Mouse (Mus musculus) neural tube, embryonic 14.5 days (tissue): ENCODE measurements at regions not wholly inside any gene's neighbourhood (a gene's known extent, or its start where the extent isn't known, plus 50 kb on each side); places are given as distances from the start of the nearest gene placed in this dataset.
A peak's percentile ranks its signal among the peaks of the same experiment; 100 is the strongest.

Experiments
- ATAC-seq: fragments of 200-750 bp; cut with Nextera tagmentation; 2 replicates; pipeline ENCODE4 v1.8.0; 2017; ENCODE audit warnings: low read depth, mild to moderate bottlenecking, moderate TSS enrichment, moderate library complexity
- H3K27ac ChIP-seq: fragments of 300-500 bp; sonication (generic); 2 replicates; pipeline ENCODE4 v1.5.1; 2014; ENCODE audit warnings: low read depth, mild to moderate bottlenecking, control low read depth, low read length, moderate library complexity, mixed read lengths
- H3K27me3 ChIP-seq: fragments of 300-500 bp; sonication (generic); 2 replicates; pipeline ENCODE4 v1.6.1; 2014; ENCODE audit warnings: low read length; ENCODE audit not compliant: control insufficient read depth, insufficient read depth
- H3K36me3 ChIP-seq: fragments of 300-500 bp; sonication (generic); 2 replicates; pipeline ENCODE4 v1.6.1; 2014; ENCODE audit warnings: low read length, mixed read lengths; ENCODE audit not compliant: control insufficient read depth, insufficient read depth
- H3K4me1 ChIP-seq: fragments of 300-500 bp; sonication (generic); 2 replicates; pipeline ENCODE4 v1.6.1; 2014; ENCODE audit warnings: low read length; ENCODE audit not compliant: control insufficient read depth, insufficient read depth
- H3K4me2 ChIP-seq: fragments of 300-500 bp; sonication (generic); 2 replicates; pipeline ENCODE4 v1.6.1; 2014; ENCODE audit warnings: mild to moderate bottlenecking, low read depth, low read length, control low read depth
- H3K4me3 ChIP-seq: fragments of 300-500 bp; sonication (generic); 2 replicates; pipeline ENCODE4 v1.5.1; 2014; ENCODE audit warnings: low read depth, low read length, control low read depth, mixed read lengths
- H3K9ac ChIP-seq: fragments of 300-500 bp; sonication (generic); replicated peaks from 2 replicates; pipeline ENCODE4 v1.6.1; 2014; ENCODE audit warnings: low read depth, mild to moderate bottlenecking, control low read depth, low read length, mixed read lengths
- H3K9me3 ChIP-seq: fragments of 300-500 bp; sonication (generic); 2 replicates; pipeline ENCODE4 v1.6.1; 2016; ENCODE audit warnings: low read length; ENCODE audit not compliant: control insufficient read depth
- WGBS: fragments of 180-500 bp; shearing (Covaris S2); extraction: QIAGEN DNeasy Blood & Tissue Kit; methylation state at CpG from one replicate; pipeline ENCODE4 v1.1.7; 2014; 5-methylcytosine and 5-hydroxymethylcytosine counted together

GRCm38 (mm10) chr14:111212929-111213657, 458.1 kb upstream of the Slitrk6 start:
- ATAC-seq, result peak; percentile 71
- Histone ChIP-seq H3K27ac (no peak overlapping the region), H3K9me3 (no peaks in the 10 kb centered on the region), H3K27me3 (no peaks in the 10 kb centered on the region), H3K4me2 (no peak overlapping the region), H3K9ac (no peak overlapping the region), H3K36me3 (no peaks in the 10 kb centered on the region), H3K4me1 (no peaks in the 10 kb centered on the region), H3K4me3 (no peak overlapping the region)
- 70% methylated on average over 4 of the region's 4 CpGs for WGBS

GRCm38 (mm10) chr14:111226926-111227325, 448.0 kb upstream of the Slitrk5 start:
- H3K4me1 ChIP-seq, result no peaks in the 10 kb centered on the region
- H3K9me3 ChIP-seq, result no peaks in the 10 kb centered on the region
- H3K27ac ChIP-seq, result no peak overlapping the region
- 85% methylated on average over 6 of the region's 6 CpGs for WGBS
- H3K9ac ChIP-seq, result no peak overlapping the region
- H3K27me3 ChIP-seq, result no peaks in the 10 kb centered on the region
- H3K4me3 ChIP-seq, result no peak overlapping the region
- H3K36me3 ChIP-seq, result no peaks in the 10 kb centered on the region
- no peak overlapping the region for H3K4me2 ChIP-seq
- ATAC-seq, result no peak

- H3K4me3 ChIP-seq, result no peak overlapping the region
- no peaks in the 10 kb centered on the region for H3K4me1 ChIP-seq
- H3K36me3 ChIP-seq, result no peaks in the 10 kb centered on the region
- no peak overlapping the region for H3K9ac ChIP-seq
- no peak overlapping the region for H3K27ac ChIP-seq
- no peaks in the 10 kb centered on the region for H3K9me3 ChIP-seq
- 33% methylated on average over 2 of the region's 2 CpGs for WGBS
- no peak overlapping the region for H3K4me2 ChIP-seq
- ATAC-seq, result no peak
- no peaks in the 10 kb centered on the region for H3K27me3 ChIP-seq
These were observed 435.8 kb upstream of the Slitrk5 start for GRCm38 (mm10) chr14:111239121-111239520.

GRCm38 (mm10) chr14:111249347-111249946, 425.4 kb upstream of the Slitrk5 start:
- no peaks in the 10 kb centered on the region for H3K4me1 ChIP-seq
- H3K9ac ChIP-seq, result no peak overlapping the region; the same call in 1 of the 2 replicates
- H3K4me3 ChIP-seq, result no peak overlapping the region
- H3K4me2 ChIP-seq, result peak overlapping the region; percentile 32
- 28% methylated on average over 9 of the region's 9 CpGs for WGBS
- no peaks in the 10 kb centered on the region for H3K27me3 ChIP-seq
- H3K9me3 ChIP-seq, result no peaks in the 10 kb centered on the region
- H3K36me3 ChIP-seq, result no peaks in the 10 kb centered on the region
- ATAC-seq, result peak; percentile 94
- H3K27ac ChIP-seq, result no peak overlapping the region; the same call in 1 of the 2 replicates

- H3K9me3 ChIP-seq, result no peaks in the 10 kb centered on the region
- H3K4me1 ChIP-seq, result no peaks in the 10 kb centered on the region
- no peak overlapping the region for H3K4me2 ChIP-seq
- no peak for ATAC-seq
- H3K27me3 ChIP-seq, result no peaks in the 10 kb centered on the region
- H3K27ac ChIP-seq, result no peak overlapping the region
- WGBS, result 18% methylated on average over 3 of the region's 3 CpGs
- no peak overlapping the region for H3K9ac ChIP-seq
- no peak overlapping the region for H3K4me3 ChIP-seq
- H3K36me3 ChIP-seq, result no peaks in the 10 kb centered on the region
These were observed 421.7 kb upstream of the Slitrk5 start for GRCm38 (mm10) chr14:111253190-111253589.

- H3K9me3 ChIP-seq, result no peaks in the 10 kb centered on the region
- no peaks in the 10 kb centered on the region for H3K4me1 ChIP-seq
- H3K4me2 ChIP-seq, result no peak overlapping the region
- H3K4me3 ChIP-seq, result no peak overlapping the region
- no peak for ATAC-seq
- H3K36me3 ChIP-seq, result no peaks in the 10 kb centered on the region
- H3K27me3 ChIP-seq, result no peaks in the 10 kb centered on the region
- no peak overlapping the region for H3K9ac ChIP-seq
- no peak overlapping the region for H3K27ac ChIP-seq
These were observed 413.2 kb upstream of the Slitrk5 start for GRCm38 (mm10) chr14:111261696-111262095.

- no peak overlapping the region for H3K4me3 ChIP-seq
- H3K4me1 ChIP-seq, result no peaks in the 10 kb centered on the region
- no peak overlapping the region for H3K4me2 ChIP-seq
- H3K27me3 ChIP-seq, result no peaks in the 10 kb centered on the region
- no peak overlapping the region for H3K9ac ChIP-seq
- H3K9me3 ChIP-seq, result no peaks in the 10 kb centered on the region
- no peak for ATAC-seq
- 90% methylated on average over 4 of the region's 4 CpGs for WGBS
- no peaks in the 10 kb centered on the region for H3K36me3 ChIP-seq
- no peak overlapping the region for H3K27ac ChIP-seq
These were observed 404.7 kb upstream of the Slitrk5 start for GRCm38 (mm10) chr14:111270239-111270638.

GRCm38 (mm10) chr14:111281354-111281753, 393.5 kb upstream of the Slitrk5 start:
- H3K4me1 ChIP-seq, result no peaks in the 10 kb centered on the region
- H3K27ac ChIP-seq, result no peak overlapping the region
- no peak overlapping the region for H3K9ac ChIP-seq
- H3K36me3 ChIP-seq, result no peaks in the 10 kb centered on the region
- no peaks in the 10 kb centered on the region for H3K9me3 ChIP-seq
- WGBS, result 81% methylated on average over 1 of the region's 1 CpGs
- no peak for ATAC-seq
- H3K27me3 ChIP-seq, result no peaks in the 10 kb centered on the region
- no peak overlapping the region for H3K4me2 ChIP-seq
- H3K4me3 ChIP-seq, result no peak overlapping the region

- no peak overlapping the region for H3K9ac ChIP-seq
- no peak for ATAC-seq
These were observed 391.0 kb upstream of the Slitrk5 start for GRCm38 (mm10) chr14:111283681-111284461.

More at GRCm38 (mm10) chr14:111283681-111284461, 391.0 kb upstream of the Slitrk5 start:
- Histone ChIP-seq H3K27me3 (no peaks in the 10 kb centered on the region), H3K4me1 (no peaks in the 10 kb centered on the region), H3K27ac (no peak overlapping the region), H3K9me3 (no peaks in the 10 kb centered on the region), H3K36me3 (no peaks in the 10 kb centered on the region), H3K4me2 (no peak overlapping the region), H3K4me3 (no peak overlapping the region)
- 81% methylated on average over 10 of the region's 10 CpGs for WGBS
